Mouse (Mus musculus) stomach, postnatal 0 days (tissue): ENCODE results near the gene Maff.

Experiments used
- CTCF ChIP-seq: IDR thresholded peaks from 2 replicates; pipeline ENCODE4 v1.5.1; 2016; ENCODE audit warnings: antibody characterized with exemption, low read depth, mild to moderate bottlenecking, moderate library complexity
- EP300 ChIP-seq: optimal IDR thresholded peaks from 2 replicates; pipeline ENCODE3; 2016; ENCODE audit warnings: antibody characterized with exemption

DNA sequence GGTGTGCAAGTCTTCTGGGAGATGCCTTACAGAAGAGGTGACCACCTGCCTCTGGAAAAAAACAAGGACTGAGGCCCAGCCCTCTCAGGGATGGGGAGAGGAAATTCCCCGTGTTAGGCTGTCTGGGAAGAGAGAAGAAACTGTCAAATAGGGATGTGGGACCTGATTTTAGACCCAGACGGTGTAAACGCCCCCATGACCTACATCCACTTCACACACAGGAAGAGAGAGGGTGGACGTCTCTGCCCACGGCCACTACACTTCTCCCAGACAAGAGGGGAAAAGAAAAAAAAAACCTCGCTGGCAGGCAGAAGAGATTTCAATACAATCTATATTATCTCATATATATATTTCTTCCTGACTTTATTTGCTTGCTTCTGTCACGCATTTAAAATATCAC is 13.9 kb downstream of the Maff start:
- TF ChIP-seq CTCF (no peak), EP300 (no peak)
